Mouse (Mus musculus): ENCODE measurements around the gene Izumo4. TPM values are rescaled to one million over a fixed set of nuclear protein-coding genes. Genes with fewer than 3 reads are reported as not detected.
A peak's percentile ranks its signal among the peaks of the same experiment; 100 is the strongest.

Izumo4 gene
- polyA plus RNA-seq, 1 experiment from 2014 or later = 23.6 TPM

GRCm38 (mm10) chr10:80668614-80669013, 33.4 kb upstream of the Izumo4 start:
- H3K4me2 ChIP-seq (ENCODE audit: low read depth, low read length) = no peak overlapping the region
- no peak overlapping the region for H3K4me3 ChIP-seq (ENCODE audit: low read length)
- no peak overlapping the region for H3K9ac ChIP-seq (ENCODE audit: low read length)
- H3K9me3 ChIP-seq (ENCODE audit: control insufficient read depth, low read length) = no peaks in the 10 kb centered on the region
- H3K27me3 ChIP-seq (ENCODE audit: control insufficient read depth, insufficient read depth, low read depth, low read length) = no peaks in the 10 kb centered on the region
- no peak overlapping the region for H3K27ac ChIP-seq (ENCODE audit: low read length)
- H3K36me3 ChIP-seq (ENCODE audit: control insufficient read depth, insufficient read depth, low read length) = peaks cover 46% of the 10 kb centered on the region
- peaks cover 31% of the 10 kb centered on the region for H3K4me1 ChIP-seq (replicated peaks; ENCODE audit: control insufficient read depth, insufficient read depth, low read length)
- ATAC-seq (ENCODE audit: low read depth) = no peak
- WGBS = 72% methylated on average over 11 of the region's 11 CpGs

GRCm38 (mm10) chr10:80669018-80669417, 33.0 kb upstream of the Izumo4 start:
- 89% methylated on average over 12 of the region's 12 CpGs for WGBS
- no peaks in the 10 kb centered on the region for H3K9me3 ChIP-seq (ENCODE audit: control insufficient read depth, low read length)
- no peak overlapping the region for H3K9ac ChIP-seq (ENCODE audit: low read length)
- no peak overlapping the region for H3K4me2 ChIP-seq (ENCODE audit: low read depth, low read length)
- H3K27me3 ChIP-seq (ENCODE audit: control insufficient read depth, insufficient read depth, low read depth, low read length) = no peaks in the 10 kb centered on the region
- no peak for ATAC-seq (ENCODE audit: low read depth)
- no peak overlapping the region for H3K27ac ChIP-seq (ENCODE audit: low read length)
- peaks cover 32% of the 10 kb centered on the region for H3K4me1 ChIP-seq (replicated peaks; ENCODE audit: control insufficient read depth, insufficient read depth, low read length)
- peaks cover 46% of the 10 kb centered on the region for H3K36me3 ChIP-seq (ENCODE audit: control insufficient read depth, insufficient read depth, low read length)
- no peak overlapping the region for H3K4me3 ChIP-seq (ENCODE audit: low read length)

GRCm38 (mm10) chr10:80669737-80670485, 32.1 kb upstream of the Izumo4 start:
- peaks cover 35% of the 10 kb centered on the region for H3K4me1 ChIP-seq (replicated peaks; ENCODE audit: control insufficient read depth, insufficient read depth, low read length)
- no peak overlapping the region for H3K4me3 ChIP-seq (ENCODE audit: low read length)
- no peaks in the 10 kb centered on the region for H3K9me3 ChIP-seq (ENCODE audit: control insufficient read depth, low read length)
- ATAC-seq (ENCODE audit: low read depth) = no peak
- WGBS = 94% methylated on average over 7 of the region's 7 CpGs
- no peak overlapping the region for H3K4me2 ChIP-seq (ENCODE audit: low read depth, low read length)
- H3K27ac ChIP-seq (ENCODE audit: low read length) = no peak overlapping the region
- H3K36me3 ChIP-seq (ENCODE audit: control insufficient read depth, insufficient read depth, low read length) = peaks cover 46% of the 10 kb centered on the region
- no peaks in the 10 kb centered on the region for H3K27me3 ChIP-seq (ENCODE audit: control insufficient read depth, insufficient read depth, low read depth, low read length)
- H3K9ac ChIP-seq (ENCODE audit: low read length) = no peak overlapping the region

GRCm38 (mm10) chr10:80670531-80670930, 31.5 kb upstream of the Izumo4 start:
- H3K4me3 ChIP-seq (ENCODE audit: low read length) = no peak overlapping the region
- H3K36me3 ChIP-seq (ENCODE audit: control insufficient read depth, insufficient read depth, low read length) = peaks cover 46% of the 10 kb centered on the region
- H3K4me1 ChIP-seq (replicated peaks; ENCODE audit: control insufficient read depth, insufficient read depth, low read length) = peaks cover 30% of the 10 kb centered on the region
- H3K4me2 ChIP-seq (ENCODE audit: low read depth, low read length) = no peak overlapping the region
- 86% methylated on average over 2 of the region's 2 CpGs for WGBS
- no peak for ATAC-seq (ENCODE audit: low read depth)
- H3K27me3 ChIP-seq (ENCODE audit: control insufficient read depth, insufficient read depth, low read depth, low read length) = no peaks in the 10 kb centered on the region
- H3K9ac ChIP-seq (ENCODE audit: low read length) = no peak overlapping the region
- H3K27ac ChIP-seq (ENCODE audit: low read length) = no peak overlapping the region
- H3K9me3 ChIP-seq (ENCODE audit: control insufficient read depth, low read length) = no peaks in the 10 kb centered on the region

GRCm38 (mm10) chr10:80671251-80671650, 30.7 kb upstream of the Izumo4 start:
- ATAC-seq (ENCODE audit: low read depth) = no peak
- peaks cover 43% of the 10 kb centered on the region for H3K36me3 ChIP-seq (ENCODE audit: control insufficient read depth, insufficient read depth, low read length)
- no peak overlapping the region for H3K27ac ChIP-seq (ENCODE audit: low read length)
- 87% methylated on average over 4 of the region's 4 CpGs for WGBS
- H3K9ac ChIP-seq (ENCODE audit: low read length) = no peak overlapping the region
- H3K4me3 ChIP-seq (ENCODE audit: low read length) = no peak overlapping the region
- H3K4me1 ChIP-seq (replicated peaks; ENCODE audit: control insufficient read depth, insufficient read depth, low read length) = peaks cover 23% of the 10 kb centered on the region
- H3K27me3 ChIP-seq (ENCODE audit: control insufficient read depth, insufficient read depth, low read depth, low read length) = no peaks in the 10 kb centered on the region
- H3K4me2 ChIP-seq (ENCODE audit: low read depth, low read length) = no peak overlapping the region
- H3K9me3 ChIP-seq (ENCODE audit: control insufficient read depth, low read length) = no peaks in the 10 kb centered on the region

GRCm38 (mm10) chr10:80671936-80672690, 29.9 kb upstream of the Izumo4 start:
- Histone ChIP-seq H3K9ac (ENCODE audit: low read length) (no peak overlapping the region), H3K4me2 (ENCODE audit: low read depth, low read length) (no peak overlapping the region), H3K4me3 (ENCODE audit: low read length) (no peak overlapping the region), H3K9me3 (ENCODE audit: control insufficient read depth, low read length) (no peaks in the 10 kb centered on the region), H3K27ac (ENCODE audit: low read length) (no peak overlapping the region), H3K27me3 (ENCODE audit: control insufficient read depth, insufficient read depth, low read depth, low read length) (no peaks in the 10 kb centered on the region), H3K4me1 (replicated peaks; ENCODE audit: control insufficient read depth, insufficient read depth, low read length) (peaks cover 22% of the 10 kb centered on the region), H3K36me3 (ENCODE audit: control insufficient read depth, insufficient read depth, low read length) (peaks cover 36% of the 10 kb centered on the region)
- 83% methylated on average over 11 of the region's 11 CpGs for WGBS
- no peak for ATAC-seq (ENCODE audit: low read depth)

DNA sequence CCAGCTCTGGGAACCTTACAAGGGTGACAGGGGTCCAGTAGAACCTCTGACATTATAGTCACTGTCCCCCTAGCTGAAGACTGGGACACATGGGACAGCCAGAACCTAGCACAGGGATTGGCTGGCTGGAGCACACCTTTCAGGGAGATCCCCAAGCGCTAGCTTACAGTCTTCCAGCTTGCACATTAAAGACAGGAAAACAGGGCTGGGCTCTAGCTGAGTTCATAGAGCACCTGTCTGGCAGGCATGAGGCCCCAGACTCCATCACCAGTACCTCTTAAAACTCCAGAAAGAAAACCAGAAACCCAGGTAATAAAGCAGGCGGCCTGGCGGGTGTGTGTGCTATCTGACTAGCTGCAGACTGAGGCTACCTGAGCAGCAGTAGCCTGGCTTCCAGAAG, 28.3 kb upstream of the Izumo4 start:
- Histone ChIP-seq H3K36me3 (ENCODE audit: control insufficient read depth, insufficient read depth, low read length) (peaks cover 27% of the 10 kb centered on the region), H3K4me3 (ENCODE audit: low read length) (peak overlapping the region; percentile 94), H3K9me3 (ENCODE audit: control insufficient read depth, low read length) (no peaks in the 10 kb centered on the region), H3K27me3 (ENCODE audit: control insufficient read depth, insufficient read depth, low read depth, low read length) (no peaks in the 10 kb centered on the region), H3K9ac (ENCODE audit: low read length) (peak overlapping the region; percentile 97; the same call in 1 of the 2 replicates), H3K4me2 (ENCODE audit: low read depth, low read length) (peak overlapping the region; percentile 72), H3K4me1 (replicated peaks; ENCODE audit: control insufficient read depth, insufficient read depth, low read length) (peaks cover 38% of the 10 kb centered on the region), H3K27ac (ENCODE audit: low read length) (no peak overlapping the region)
- WGBS = 83% methylated on average over 3 of the region's 3 CpGs
- ATAC-seq (ENCODE audit: low read depth) = no peak

DNA sequence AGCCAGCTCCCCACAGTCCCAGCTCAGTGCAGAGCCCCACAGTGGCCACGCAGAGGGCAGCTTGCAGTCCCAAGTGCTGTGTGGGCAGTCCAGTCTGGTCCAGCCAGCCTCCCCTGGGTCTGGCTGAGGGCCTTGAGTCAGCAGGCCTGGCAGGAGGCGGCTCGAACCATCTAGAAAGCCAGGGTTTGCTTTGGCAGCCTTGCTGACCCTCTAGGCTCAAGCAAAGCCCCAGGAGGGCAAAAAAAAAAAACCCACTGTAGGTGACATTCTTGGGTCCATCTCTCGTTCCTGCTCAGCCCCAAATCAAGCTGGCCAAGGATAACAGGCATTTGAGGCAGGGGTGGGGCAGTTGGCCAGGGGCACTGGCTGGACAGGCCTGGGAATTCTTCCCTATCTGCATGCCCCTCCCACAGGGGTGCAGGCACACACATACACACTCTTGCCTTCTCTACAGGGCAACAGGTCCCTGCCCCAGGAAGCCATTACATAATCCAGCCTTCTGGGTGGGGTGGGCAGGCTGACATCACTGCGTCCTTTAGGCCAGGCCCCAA, 27.7 kb upstream of the Izumo4 start:
- peaks cover 43% of the 10 kb centered on the region for H3K4me1 ChIP-seq (replicated peaks; ENCODE audit: control insufficient read depth, insufficient read depth, low read length)
- H3K36me3 ChIP-seq (ENCODE audit: control insufficient read depth, insufficient read depth, low read length) = peaks cover 21% of the 10 kb centered on the region
- ATAC-seq (ENCODE audit: low read depth) = no peak
- H3K27me3 ChIP-seq (ENCODE audit: control insufficient read depth, insufficient read depth, low read depth, low read length) = no peaks in the 10 kb centered on the region
- whole genome bisulfite sequencing = 46% methylated on average over 5 of the region's 5 CpGs
- peak overlapping the region; percentile 94 for H3K4me3 ChIP-seq (ENCODE audit: low read length)
- H3K27ac ChIP-seq (ENCODE audit: low read length) = peak overlapping the region; percentile 14; the same call in 1 of the 2 replicates
- H3K4me2 ChIP-seq (ENCODE audit: low read depth, low read length) = peak overlapping the region; percentile 72
- peak overlapping the region; percentile 97 for H3K9ac ChIP-seq (ENCODE audit: low read length)
- no peaks in the 10 kb centered on the region for H3K9me3 ChIP-seq (ENCODE audit: control insufficient read depth, low read length)

DNA sequence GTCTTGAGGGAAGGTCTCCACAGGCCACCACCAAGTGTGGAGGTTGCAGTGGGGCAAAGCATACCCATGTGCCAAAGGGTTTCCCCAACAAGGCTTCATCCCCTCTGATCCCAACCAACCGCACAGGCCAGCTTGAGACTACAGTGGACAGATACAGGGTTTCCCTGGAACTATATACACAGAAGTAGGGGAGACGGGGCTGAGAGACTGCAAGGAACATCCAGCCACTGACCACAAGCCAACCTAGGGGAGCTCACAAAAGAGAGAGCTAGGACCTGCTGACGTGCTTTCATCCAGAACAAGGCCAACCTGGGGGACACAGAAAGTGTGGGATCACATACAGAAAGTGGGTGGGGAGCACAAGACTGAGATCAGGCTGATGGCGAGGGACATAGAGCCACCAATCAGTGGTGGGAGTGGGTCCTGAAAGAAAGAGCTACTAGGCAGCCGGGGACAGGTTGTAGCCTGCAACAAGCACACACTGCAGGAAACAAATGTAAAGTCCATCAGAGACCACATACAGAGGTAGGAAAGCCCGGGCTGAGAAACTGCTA, 27.1 kb upstream of the Izumo4 start:
- Histone ChIP-seq H3K36me3 (ENCODE audit: control insufficient read depth, insufficient read depth, low read length) (peaks cover 15% of the 10 kb centered on the region), H3K27ac (ENCODE audit: low read length) (peak overlapping the region; percentile 79), H3K4me2 (ENCODE audit: low read depth, low read length) (peak overlapping the region; percentile 72), H3K9ac (ENCODE audit: low read length) (peak overlapping the region; percentile 97), H3K4me1 (replicated peaks; ENCODE audit: control insufficient read depth, insufficient read depth, low read length) (peaks cover 49% of the 10 kb centered on the region), H3K4me3 (ENCODE audit: low read length) (peak overlapping the region; percentile 94), H3K9me3 (ENCODE audit: control insufficient read depth, low read length) (no peaks in the 10 kb centered on the region), H3K27me3 (ENCODE audit: control insufficient read depth, insufficient read depth, low read depth, low read length) (no peaks in the 10 kb centered on the region)
- WGBS = 7% methylated on average over 6 of the region's 6 CpGs
- no peak for ATAC-seq (ENCODE audit: low read depth)

Measured in lung, embryonic 16.5 days (tissue).